9 mouse cellular contexts compared by ENCODE assay signal in genomic region chr2:38378849-38379545, GRCm38 (mm10). TPM values are rescaled to one million over a fixed set of nuclear protein-coding genes. Genes with fewer than 3 reads are reported as not detected.
DNase-seq lines count a peak whose midpoint lies in the region; ATAC-seq and TF ChIP-seq lines count a peak whose summit lies in the region.
"Had no signal": no experiment of that assay in that cellular context is flagged by ENCODE, and none has a peak within 500 bp of the region (broad histone marks: within the 10 kb centered on the region; RNA-seq: fewer than 3 reads in every experiment).

No protein-coding gene starts in this region.

- no peak overlapping the region for H3K9ac ChIP-seq in intestine, embryonic 15.5 days
- no peak overlapping the region for H3K9ac ChIP-seq in intestine, postnatal 0 days (ENCODE audit: low read depth, low read length)
- H3K9ac ChIP-seq in forebrain, embryonic 12.5 days = peak overlapping the region; percentile 27
- no peak overlapping the region for H3K9ac ChIP-seq in liver, embryonic 14.5 days (replicated peaks)

- H3K4me2 ChIP-seq in intestine, embryonic 15.5 days (replicated peaks) = peak overlapping the region; percentile 22
- H3K4me2 ChIP-seq in intestine, postnatal 0 days (replicated peaks; ENCODE audit: low read depth) = no peak overlapping the region
- peak overlapping the region; percentile 47 for H3K4me2 ChIP-seq in forebrain, embryonic 12.5 days
- H3K4me2 ChIP-seq in liver, embryonic 14.5 days (ENCODE audit: low read depth) = peak overlapping the region; percentile 29

- DNase-seq in liver, embryonic 14.5 days (ENCODE audit: low read depth in 3 of 3, low spot score in 3 of 3) = no peak
- DNase-seq in thymus, postnatal 25 days = no peak
- no peak for DNase-seq in spleen, postnatal 10 days (ENCODE audit: low spot score in 2 of 2)
- DNase-seq in gastrocnemius, postnatal 14 days = no peak

- no peak for TF ChIP-seq EP300 in liver, embryonic 14.5 days (IDR thresholded peaks at IDR 0.05; ENCODE audit: low read depth)

- TF ChIP-seq CTCF in intestine, postnatal 0 days (IDR thresholded peaks at IDR 0.05; ENCODE audit: low read depth) = no peak
- TF ChIP-seq CTCF in liver, embryonic 14.5 days (IDR thresholded peaks at IDR 0.05; ENCODE audit: low read depth) = no peak

- no peak overlapping the region for H3K4me3 ChIP-seq in intestine, embryonic 15.5 days (replicated peaks)
- H3K4me3 ChIP-seq in intestine, postnatal 0 days (ENCODE audit: low read depth, low read length) = no peak overlapping the region
- H3K4me3 ChIP-seq in brown adipose tissue, adult 24 weeks (ENCODE audit: insufficient read depth, low read depth, low read length) = peak overlapping the region; percentile 25; the same call in 1 of the 2 replicates
- H3K4me3 ChIP-seq in forebrain, embryonic 12.5 days (replicated peaks) = peak overlapping the region; percentile 19
- H3K4me3 ChIP-seq in liver, embryonic 14.5 days (ENCODE audit: insufficient read depth in 1 of 2, low read depth in 2 of 2, low read length in 2 of 2) = no peak overlapping the region

- intact Hi-C loops in gastrocnemius, postnatal 14 days (cut with DNase I; ENCODE audit: low total_unique reads) = loop anchor here (5.0 to 10.0 kb wide), 2 partner anchors 452 to 564 kb away; no protein-coding TSS in a partner anchor

- ATAC-seq in intestine, embryonic 15.5 days = no peak
- ATAC-seq in intestine, postnatal 0 days = no peak
- ATAC-seq in forebrain, embryonic 12.5 days (ENCODE audit: low FRiP score) = no peak
- no peak for ATAC-seq in liver, embryonic 14.5 days (ENCODE audit: insufficient read depth)

- peaks cover 50% of the 10 kb centered on the region for H3K27me3 ChIP-seq in intestine, embryonic 15.5 days (replicated peaks)
- H3K27me3 ChIP-seq in intestine, postnatal 0 days (replicated peaks; ENCODE audit: control insufficient read depth, insufficient read depth, low read length) = peaks cover 38% of the 10 kb centered on the region
- H3K27me3 ChIP-seq in forebrain, embryonic 12.5 days = peaks cover 46% of the 10 kb centered on the region
- peaks cover 37% of the 10 kb centered on the region for H3K27me3 ChIP-seq in liver, embryonic 14.5 days (ENCODE audit: control insufficient read depth, insufficient read depth, low read length)

- H3K27ac ChIP-seq in intestine, embryonic 15.5 days = no peak overlapping the region
- no peak overlapping the region for H3K27ac ChIP-seq in intestine, postnatal 0 days (ENCODE audit: low read depth, low read length)
- no peak overlapping the region for H3K27ac ChIP-seq in brown adipose tissue, adult 24 weeks (replicated peaks; ENCODE audit: low read depth, low read length)
- no peak overlapping the region for H3K27ac ChIP-seq in forebrain, embryonic 12.5 days
- no peak overlapping the region for H3K27ac ChIP-seq in liver, embryonic 14.5 days
- H3K27ac ChIP-seq: macrophage had no signal

- no peaks in the 10 kb centered on the region for H3K9me3 ChIP-seq in intestine, embryonic 15.5 days
- H3K9me3 ChIP-seq in intestine, postnatal 0 days (ENCODE audit: control insufficient read depth) = no peaks in the 10 kb centered on the region
- no peaks in the 10 kb centered on the region for H3K9me3 ChIP-seq in forebrain, embryonic 12.5 days
- H3K9me3 ChIP-seq in liver, embryonic 14.5 days (ENCODE audit: control insufficient read depth, low read length) = no peaks in the 10 kb centered on the region

- 4% methylated on average over 29 of the region's 29 CpGs for WGBS in intestine, embryonic 15.5 days
- 5% methylated on average over 29 of the region's 29 CpGs for WGBS in intestine, postnatal 0 days
- 7% methylated on average over 29 of the region's 29 CpGs for WGBS in forebrain, embryonic 12.5 days
- 4% methylated on average over 29 of the region's 29 CpGs for WGBS in liver, embryonic 14.5 days (ENCODE audit: insufficient replicate concordance)

- H3K36me3 ChIP-seq in intestine, embryonic 15.5 days = no peaks in the 10 kb centered on the region
- no peaks in the 10 kb centered on the region for H3K36me3 ChIP-seq in intestine, postnatal 0 days (ENCODE audit: control insufficient read depth, insufficient read depth)
- no peaks in the 10 kb centered on the region for H3K36me3 ChIP-seq in forebrain, embryonic 12.5 days (replicated peaks)
- no peaks in the 10 kb centered on the region for H3K36me3 ChIP-seq in liver, embryonic 14.5 days (replicated peaks; ENCODE audit: control insufficient read depth, insufficient read depth, low read depth)

- 0 out of 2 replicates have a peak, but pooled peaks cover 3% of the 10 kb centered on the region for H3K4me1 ChIP-seq in intestine, embryonic 15.5 days (replicated peaks)
- no peaks in the 10 kb centered on the region for H3K4me1 ChIP-seq in intestine, postnatal 0 days (replicated peaks; ENCODE audit: control insufficient read depth, insufficient read depth, low read length)
- no peaks in the 10 kb centered on the region for H3K4me1 ChIP-seq in brown adipose tissue, adult 24 weeks (ENCODE audit: control insufficient read depth, insufficient read depth, insufficient read length, low read length)
- peaks cover 28% of the 10 kb centered on the region for H3K4me1 ChIP-seq in forebrain, embryonic 12.5 days
- H3K4me1 ChIP-seq in liver, embryonic 14.5 days (replicated peaks; ENCODE audit: control insufficient read depth in 2 of 2, insufficient read depth in 2 of 2, low read length in 1 of 2) = no peaks in the 10 kb centered on the region; a peak in 1 of 4 replicates

RNA-seq across cellular contexts. Expression of gene Lhx2, which starts 39.9 kb away (rescaled TPM):
- 0.09 and 0.44 TPM in 2 replicates for polyA plus RNA-seq in intestine, embryonic 15.5 days (2015; fragmentation: Nextera tagmentation; extraction: Ambion mirVana)
- not detected in 2 replicates for polyA plus RNA-seq in intestine, postnatal 0 days (2015; fragmentation: Nextera tagmentation; extraction: Ambion mirVana)
- polyA plus RNA-seq in brown adipose tissue, adult 24 weeks (2012; ENCODE audit: insufficient read depth, insufficient read length, missing spikeins) = not detected in 2 replicates
- polyA plus RNA-seq in forebrain, embryonic 12.5 days (2016; fragmentation: Nextera tagmentation; extraction: Ambion mirVana) = 196 and 224 TPM in 2 replicates
- 3.0 and 3.8 TPM in 2 replicates for polyA plus RNA-seq in liver, embryonic 14.5 days (2012; rRNA removed)
- polyA plus RNA-seq in liver, embryonic 14.5 days (2014; fragmentation: Nextera tagmentation; extraction: Ambion mirVana) = 1.4 and 2.5 TPM in 2 replicates
- total RNA-seq in gastrocnemius, postnatal 14 days (2021) = under 1 TPM; 0.23 to 0.29 TPM

Comparison
In these comparisons a context has a peak if more than half of its experiments do, and no peak if none do; other contexts are left out.
1. H3K4me3 ChIP-seq: peak in brown adipose tissue, adult 24 weeks (single experiment) and forebrain, embryonic 12.5 days (single experiment); none in intestine, embryonic 15.5 days (single experiment), intestine, postnatal 0 days (single experiment) and liver, embryonic 14.5 days (0 of 2).
2. RNA of gene Lhx2, which starts 39.9 kb away (polyA plus RNA-seq): 196 to 224 TPM in forebrain, embryonic 12.5 days; 1.4 to 3.8 TPM in liver, embryonic 14.5 days, 0.09 to 0.44 TPM in intestine, embryonic 15.5 days, not detected in intestine, postnatal 0 days and not detected in brown adipose tissue, adult 24 weeks; every median in the first group is over 10 times any median in the second.